Mouse (Mus musculus): ENCODE data around the gene Fgfr2.

DNA sequence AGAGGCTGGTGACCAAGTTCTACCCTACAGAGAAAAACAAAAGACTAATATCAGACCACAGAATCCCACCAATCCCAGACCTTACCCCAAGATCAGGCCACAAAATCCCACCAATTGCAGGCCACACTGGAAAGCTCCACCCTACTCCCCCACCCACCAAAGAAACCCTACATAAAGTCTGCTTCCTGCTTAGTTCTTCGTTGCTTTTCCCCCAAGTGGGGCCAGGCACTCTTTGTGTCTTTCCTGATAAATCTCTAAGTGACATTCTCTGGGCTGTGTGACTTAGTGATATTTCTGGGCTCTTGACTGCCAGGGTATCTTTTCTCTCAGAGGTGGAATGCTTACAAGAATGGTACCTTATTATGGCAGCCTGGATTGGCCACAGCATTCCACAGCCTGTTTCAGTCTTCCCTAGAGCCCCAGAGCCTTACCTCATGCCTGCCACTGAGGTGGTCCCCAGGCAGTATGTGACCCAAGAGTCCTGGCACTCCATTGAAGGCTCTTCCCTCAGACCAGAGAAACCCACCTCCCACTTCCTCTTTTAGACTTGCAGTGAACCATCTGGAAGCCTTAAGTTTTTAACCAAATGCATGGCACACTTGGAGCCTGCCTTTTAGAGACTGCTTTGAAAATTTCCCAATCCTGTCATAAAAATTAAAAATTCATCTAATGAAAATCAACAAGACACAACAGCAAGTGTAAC is 742.4 kb downstream of the Fgfr2 start:
- no peak for TF ChIP-seq POLR2A (IDR thresholded peaks at IDR 0.05; ENCODE audit: control insufficient read depth, low read depth, low read length)
- no peak for TF ChIP-seq CTCF (IDR thresholded peaks at IDR 0.05; ENCODE audit: control insufficient read depth, insufficient read depth, insufficient replicate concordance, low read depth, low read length)
